Mouse (Mus musculus): ENCODE measurements around the gene Lyrm9.

Gene Lyrm9

GRCm38 (mm10) chr11:78814461-78814941 is 11.9 kb upstream of the Lyrm9 start:
- no peak for DNase-seq (ENCODE audit: low read depth, low spot score)

- no peak for DNase-seq (ENCODE audit: low read depth, low spot score)
These were observed 10.2 kb upstream of the Lyrm9 start for GRCm38 (mm10) chr11:78815986-78816792.

GRCm38 (mm10) chr11:78817311-78818022 is 8.9 kb upstream of the Lyrm9 start:
- DNase-seq (ENCODE audit: low read depth, low spot score) = no peak

- DNase-seq (ENCODE audit: low read depth, low spot score) = no peak
These were observed 5.9 kb upstream of the Lyrm9 start for GRCm38 (mm10) chr11:78820337-78821000.

- no peak for DNase-seq (ENCODE audit: low read depth, low spot score)
These were observed 3.4 kb upstream of the Lyrm9 start for GRCm38 (mm10) chr11:78822792-78823498.

GRCm38 (mm10) chr11:78827546-78827945 is 1.2 kb downstream of the Lyrm9 start:
- no peak for DNase-seq (ENCODE audit: low read depth, low spot score)

GRCm38 (mm10) chr11:78828386-78828785 is 2.0 kb downstream of the Lyrm9 start:
- DNase-seq (ENCODE audit: low read depth, low spot score) = no peak

- no peak for DNase-seq (ENCODE audit: low read depth, low spot score)
These were observed 3.0 kb downstream of the Lyrm9 start for GRCm38 (mm10) chr11:78829373-78829772.

- DNase-seq (ENCODE audit: low read depth, low spot score) = no peak
These were observed 3.8 kb downstream of the Lyrm9 start for GRCm38 (mm10) chr11:78830180-78830579.

- DNase-seq (ENCODE audit: low read depth, low spot score) = no peak
These were observed 5.3 kb downstream of the Lyrm9 start for GRCm38 (mm10) chr11:78831716-78832115.

- DNase-seq (ENCODE audit: low read depth, low spot score) = no peak
These were observed 5.8 kb downstream of the Lyrm9 start for GRCm38 (mm10) chr11:78832117-78832726.

GRCm38 (mm10) chr11:78832816-78833314 is 6.5 kb downstream of the Lyrm9 start:
- DNase-seq (ENCODE audit: low read depth, low spot score) = peak; percentile 14

- DNase-seq (ENCODE audit: low read depth, low spot score) = no peak
These were observed 10.1 kb downstream of the Lyrm9 start for GRCm38 (mm10) chr11:78836486-78836885.

GRCm38 (mm10) chr11:78837989-78838388 is 11.6 kb downstream of the Lyrm9 start:
- peak; percentile 16 for DNase-seq (ENCODE audit: low read depth, low spot score)

- no peak for DNase-seq (ENCODE audit: low read depth, low spot score)
These were observed 13.1 kb downstream of the Lyrm9 start for GRCm38 (mm10) chr11:78839491-78839890.

- DNase-seq (ENCODE audit: low read depth, low spot score) = no peak
These were observed 13.8 kb downstream of the Lyrm9 start for GRCm38 (mm10) chr11:78840141-78840540.

- no peak for DNase-seq (ENCODE audit: low read depth, low spot score)
These were observed 15.6 kb downstream of the Lyrm9 start for GRCm38 (mm10) chr11:78841987-78842386.

- DNase-seq (ENCODE audit: low read depth, low spot score) = no peak
These were observed 20.2 kb downstream of the Lyrm9 start for GRCm38 (mm10) chr11:78846620-78847019.

- DNase-seq (ENCODE audit: low read depth, low spot score) = no peak
These were observed 21.8 kb downstream of the Lyrm9 start for GRCm38 (mm10) chr11:78847884-78848848.

- no peak for DNase-seq (ENCODE audit: low read depth, low spot score)
These were observed 23.5 kb downstream of the Lyrm9 start for GRCm38 (mm10) chr11:78849859-78850258.
